Mouse (Mus musculus) midbrain, embryonic 14.5 days (tissue): Measurements from ENCODE around the gene Arid1b. TPM values are rescaled to one million over a fixed set of nuclear protein-coding genes. Genes with fewer than 3 reads are reported as not detected.

Experiments used
- ATAC-seq: fragments of 200-750 bp; cut with Nextera tagmentation; 2 replicates; pipeline ENCODE4 v1.8.0; 2017; ENCODE audit warnings: moderate number of reproducible peaks, moderate library complexity; ENCODE audit not compliant: low FRiP score, low TSS enrichment
- DNase-seq: peaks from one replicate; pipeline ENCODE4 v3.0.0-alpha.2; 2015
- H3K27ac ChIP-seq: fragments of 300-500 bp; sonication (generic); replicated peaks from 2 replicates; pipeline ENCODE4 v1.5.1; 2014; ENCODE audit warnings: mild to moderate bottlenecking, low read depth, low read length, moderate library complexity
- H3K27me3 ChIP-seq: fragments of 300-500 bp; sonication (generic); 2 replicates; pipeline ENCODE4 v1.6.1; 2014; ENCODE audit warnings: low read length, control low read depth, mixed read lengths; ENCODE audit not compliant: control insufficient read depth, insufficient read depth
- H3K36me3 ChIP-seq: fragments of 300-500 bp; sonication (generic); 2 replicates; pipeline ENCODE4 v1.6.1; 2014; ENCODE audit warnings: low read length, control low read depth; ENCODE audit not compliant: control insufficient read depth, insufficient read depth
- H3K4me1 ChIP-seq: fragments of 300-500 bp; sonication (generic); 2 replicates; pipeline ENCODE4 v1.6.1; 2014; ENCODE audit warnings: mild to moderate bottlenecking, antibody characterized with exemption, low read length, control low read depth; ENCODE audit not compliant: control insufficient read depth, insufficient read depth
- H3K4me2 ChIP-seq: fragments of 300-500 bp; sonication (generic); 2 replicates; pipeline ENCODE4 v1.6.1; 2014; ENCODE audit warnings: mild to moderate bottlenecking, low read length, moderate library complexity
- H3K4me3 ChIP-seq: fragments of 300-500 bp; sonication (generic); replicated peaks from 2 replicates; pipeline ENCODE4 v1.5.1; 2014; ENCODE audit warnings: low read depth, low read length
- H3K9ac ChIP-seq: fragments of 300-500 bp; sonication (generic); replicated peaks from 2 replicates; pipeline ENCODE4 v1.6.1; 2014; ENCODE audit warnings: mild to moderate bottlenecking, low read length, moderate library complexity
- H3K9me3 ChIP-seq: fragments of 300-500 bp; sonication (generic); 2 replicates; pipeline ENCODE4 v1.6.1; 2016; ENCODE audit warnings: low read length, control low read depth, mixed read lengths; ENCODE audit not compliant: control insufficient read depth
- WGBS: fragments of 180-500 bp; shearing (Covaris S2); extraction: QIAGEN DNeasy Blood & Tissue Kit; methylation state at CpG from one replicate; pipeline ENCODE4 v1.1.7; 2014; 5-methylcytosine and 5-hydroxymethylcytosine counted together
- polyA plus RNA-seq: library from polyadenylated mRNA; unstranded; fragments of >200 nt; fragmentation: Nextera tagmentation; extraction: Ambion mirVana; gene quantifications from 2 replicates; pipeline ENCODE4 v1.2.1, GENCODE M21; 2014

Gene Arid1b
- polyA plus RNA-seq, 1 experiment from 2014 or later, result 23.8 TPM

GRCm38 (mm10) chr17:5060515-5061084 is 66.5 kb downstream of the Arid1b start:
- no peaks in the 10 kb centered on the region for H3K9me3 ChIP-seq
- ATAC-seq, result no peak

DNA sequence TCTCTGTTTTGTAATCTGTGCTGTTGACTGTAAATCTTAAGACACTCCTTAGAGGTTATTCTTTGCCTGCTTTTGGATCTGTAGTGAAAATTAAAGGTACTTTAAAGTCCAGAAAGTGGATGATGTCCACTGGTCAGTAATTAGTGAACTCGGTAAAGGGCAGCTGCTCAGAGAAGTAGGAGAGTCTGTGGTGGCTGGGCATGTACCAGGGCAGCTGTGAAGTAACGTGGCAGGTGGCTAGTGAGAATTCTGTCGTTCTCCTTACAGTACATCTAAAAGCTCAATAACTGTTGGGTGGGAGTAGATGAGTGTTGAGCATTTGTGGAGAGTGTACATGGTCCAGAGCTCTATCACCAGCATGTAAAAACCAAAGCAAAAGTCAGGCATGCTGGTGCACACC is 67.1 kb downstream of the Arid1b start:
- WGBS, result 88% methylated on average over 3 of the region's 3 CpGs
- Histone ChIP-seq H3K4me3 (no peak overlapping the region), H3K9me3 (no peaks in the 10 kb centered on the region), H3K27ac (no peak overlapping the region), H3K4me1 (peaks cover 36% of the 10 kb centered on the region), H3K27me3 (no peaks in the 10 kb centered on the region), H3K36me3 (no peaks in the 10 kb centered on the region), H3K4me2 (no peak overlapping the region), H3K9ac (no peak overlapping the region)
- no peak for ATAC-seq
- no peak for DNase-seq

More at GRCm38 (mm10) chr17:5060515-5061084, 66.5 kb downstream of the Arid1b start:
- Histone ChIP-seq H3K9ac (no peak overlapping the region), H3K4me3 (no peak overlapping the region), H3K4me2 (no peak overlapping the region), H3K4me1 (peaks cover 36% of the 10 kb centered on the region), H3K36me3 (no peaks in the 10 kb centered on the region), H3K27me3 (no peaks in the 10 kb centered on the region), H3K27ac (no peak overlapping the region)
- WGBS, result 50% methylated on average over 5 of the region's 5 CpGs
- no peak for DNase-seq

DNA sequence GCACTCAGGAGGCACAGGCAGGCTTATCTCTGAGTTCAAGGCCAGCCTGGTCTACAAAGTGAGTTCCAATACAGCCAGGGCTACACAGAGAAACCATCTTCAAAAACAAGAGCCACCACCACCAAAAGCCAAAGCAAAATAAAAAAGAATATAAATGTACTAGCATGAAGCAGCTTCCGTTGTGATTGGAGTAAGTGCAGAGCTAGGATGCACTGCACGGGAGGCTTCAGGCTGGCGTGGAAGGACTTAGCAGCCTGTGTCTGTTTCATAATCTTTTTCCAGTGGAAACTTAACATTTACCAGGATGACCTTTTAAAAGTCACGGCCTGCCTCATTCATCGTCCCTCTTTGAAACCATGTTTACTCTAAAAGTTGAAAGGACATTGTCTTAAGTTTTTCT is 67.5 kb downstream of the Arid1b start:
- H3K4me1 ChIP-seq, result peaks cover 33% of the 10 kb centered on the region
- no peak for ATAC-seq
- no peaks in the 10 kb centered on the region for H3K27me3 ChIP-seq
- no peaks in the 10 kb centered on the region for H3K9me3 ChIP-seq
- WGBS, result 82% methylated on average over 5 of the region's 5 CpGs
- H3K36me3 ChIP-seq, result no peaks in the 10 kb centered on the region
- H3K4me2 ChIP-seq, result no peak overlapping the region
- DNase-seq, result no peak
- H3K27ac ChIP-seq, result no peak overlapping the region
- H3K9ac ChIP-seq, result no peak overlapping the region
- no peak overlapping the region for H3K4me3 ChIP-seq

DNA sequence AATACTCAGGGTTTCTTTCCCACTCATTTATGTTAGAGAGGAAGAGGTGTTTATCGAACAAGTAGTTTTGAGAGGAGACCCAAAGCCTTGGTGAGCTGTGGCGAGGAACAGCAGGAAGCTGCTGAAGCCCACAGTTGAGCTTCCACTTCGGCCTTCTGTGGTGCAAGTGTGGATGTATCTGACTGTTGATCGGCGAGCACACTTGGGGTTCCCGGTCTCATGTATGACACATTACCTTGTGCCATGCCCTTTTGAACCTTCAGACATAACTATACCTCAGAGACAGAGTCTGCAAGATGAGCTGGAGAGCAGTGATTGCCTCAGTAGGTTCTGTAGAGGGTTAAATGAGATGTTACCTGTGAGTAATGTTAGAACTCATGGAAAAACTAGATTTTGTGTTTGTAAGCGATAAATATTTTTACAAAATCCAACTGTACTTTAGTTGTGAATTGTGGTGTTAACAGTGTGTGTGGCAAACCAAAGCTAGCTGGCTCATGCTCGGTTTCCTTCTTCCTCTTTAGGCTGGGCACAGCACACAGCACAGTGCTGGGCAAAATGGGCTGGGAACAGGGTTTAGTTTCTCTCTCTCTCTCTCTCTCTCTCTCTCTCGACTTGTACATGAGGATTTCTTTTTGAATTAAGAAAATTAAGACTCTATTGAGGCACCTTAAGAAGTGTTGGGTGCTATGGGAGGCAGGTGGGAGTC is 69.5 kb downstream of the Arid1b start:
- Histone ChIP-seq H3K36me3 (no peaks in the 10 kb centered on the region), H3K4me2 (no peak overlapping the region), H3K9me3 (no peaks in the 10 kb centered on the region), H3K27ac (no peak overlapping the region), H3K4me3 (no peak overlapping the region), H3K4me1 (peaks cover 14% of the 10 kb centered on the region), H3K27me3 (no peaks in the 10 kb centered on the region), H3K9ac (no peak overlapping the region)
- DNase-seq (no peak), ATAC-seq (no peak)
- WGBS, result 90% methylated on average over 9 of the region's 9 CpGs

GRCm38 (mm10) chr17:5064777-5065176 is 70.6 kb downstream of the Arid1b start:
- Histone ChIP-seq H3K4me2 (no peak overlapping the region), H3K4me1 (peaks cover 2% of the 10 kb centered on the region; the same call in 1 of the 2 replicates), H3K9me3 (no peaks in the 10 kb centered on the region), H3K36me3 (no peaks in the 10 kb centered on the region), H3K9ac (no peak overlapping the region), H3K27ac (no peak overlapping the region), H3K27me3 (no peaks in the 10 kb centered on the region), H3K4me3 (no peak overlapping the region)
- 87% methylated on average over 6 of the region's 6 CpGs for WGBS
- no peak for DNase-seq
- ATAC-seq, result no peak

DNA sequence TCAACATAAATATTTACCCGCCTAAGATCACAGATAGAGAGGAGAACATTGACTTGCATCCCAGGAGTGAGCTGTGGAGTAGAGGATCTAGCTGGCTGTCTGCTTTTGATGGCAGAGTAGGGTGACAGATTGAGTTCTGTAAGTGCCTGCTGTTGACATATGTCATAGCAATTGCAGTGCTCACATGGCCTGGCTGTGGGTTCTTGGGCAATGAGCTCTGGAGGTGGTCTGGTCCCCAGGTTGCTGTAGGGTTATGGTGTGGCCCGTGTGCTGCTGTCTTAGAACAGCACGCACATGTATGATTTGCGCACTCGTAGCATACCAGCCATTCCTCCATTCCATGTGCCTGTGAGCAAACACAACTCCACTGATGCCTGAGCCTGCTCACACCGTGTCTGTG is 71.1 kb downstream of the Arid1b start:
- no peaks in the 10 kb centered on the region for H3K36me3 ChIP-seq
- 90% methylated on average over 6 of the region's 6 CpGs for WGBS
- ATAC-seq, result no peak
- no peak overlapping the region for H3K9ac ChIP-seq
- DNase-seq, result no peak
- H3K27me3 ChIP-seq, result no peaks in the 10 kb centered on the region
- H3K4me2 ChIP-seq, result no peak overlapping the region
- no peaks in the 10 kb centered on the region for H3K9me3 ChIP-seq
- no peak overlapping the region for H3K4me3 ChIP-seq
- H3K27ac ChIP-seq, result no peak overlapping the region
- peaks cover 4% of the 10 kb centered on the region; the same call in 1 of the 2 replicates for H3K4me1 ChIP-seq

DNA sequence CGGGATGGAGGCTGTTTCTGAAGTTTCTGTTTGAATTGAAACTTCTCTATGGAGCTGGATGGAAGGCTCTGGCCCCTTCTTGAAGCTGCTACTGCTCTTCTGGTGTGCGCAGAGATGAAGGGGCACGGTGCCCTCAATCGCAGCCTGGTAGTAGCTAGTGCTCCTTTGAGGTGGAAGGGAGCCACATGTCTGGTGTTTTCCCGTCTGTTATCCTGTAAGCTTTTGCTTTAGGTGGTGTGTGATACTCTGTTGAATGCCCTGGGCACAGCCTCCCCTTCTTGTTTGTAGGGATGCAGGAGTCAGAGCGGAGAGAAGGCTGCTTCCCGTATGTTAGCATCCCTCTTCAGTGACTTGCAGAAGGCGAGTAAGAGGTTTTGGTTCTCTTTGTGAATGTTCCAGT is 72.7 kb downstream of the Arid1b start:
- ATAC-seq (no peak), DNase-seq (no peak)
- H3K4me2 ChIP-seq, result no peak overlapping the region
- no peak overlapping the region for H3K4me3 ChIP-seq
- no peak overlapping the region for H3K27ac ChIP-seq
- H3K27me3 ChIP-seq, result no peaks in the 10 kb centered on the region
- H3K4me1 ChIP-seq, result peaks cover 6% of the 10 kb centered on the region; the same call in 1 of the 2 replicates
- no peaks in the 10 kb centered on the region for H3K36me3 ChIP-seq
- H3K9ac ChIP-seq, result no peak overlapping the region
- 77% methylated on average over 8 of the region's 8 CpGs for WGBS
- no peaks in the 10 kb centered on the region for H3K9me3 ChIP-seq

DNA sequence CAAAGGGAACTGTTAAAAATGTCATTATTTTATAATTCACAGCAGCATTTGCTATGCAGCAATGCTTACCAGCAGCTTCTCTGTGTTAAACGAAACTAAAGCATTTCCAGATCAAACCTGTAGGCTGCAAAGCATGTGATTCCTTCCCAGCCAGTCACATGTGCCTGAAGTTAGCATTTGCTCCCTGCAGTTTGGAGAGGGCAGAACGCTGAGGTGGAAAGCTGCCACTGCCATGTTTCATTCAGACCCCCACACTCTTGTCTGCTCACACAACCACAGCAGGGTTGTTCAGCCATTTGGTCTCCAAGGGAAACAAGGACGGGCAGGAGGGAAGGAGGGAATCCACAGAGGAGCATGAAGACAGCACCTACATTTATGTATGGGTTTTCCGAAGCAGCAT is 73.1 kb downstream of the Arid1b start:
- Histone ChIP-seq H3K4me2 (no peak overlapping the region), H3K4me3 (no peak overlapping the region), H3K9me3 (no peaks in the 10 kb centered on the region), H3K27ac (no peak overlapping the region), H3K9ac (no peak overlapping the region), H3K4me1 (peaks cover 6% of the 10 kb centered on the region; the same call in 1 of the 2 replicates), H3K27me3 (no peaks in the 10 kb centered on the region), H3K36me3 (no peaks in the 10 kb centered on the region)
- DNase-seq (no peak), ATAC-seq (no peak)
- 42% methylated on average over 4 of the region's 4 CpGs for WGBS

GRCm38 (mm10) chr17:5070399-5070798 is 76.3 kb downstream of the Arid1b start:
- no peaks in the 10 kb centered on the region for H3K9me3 ChIP-seq
- H3K4me3 ChIP-seq, result no peak overlapping the region
- no peak overlapping the region for H3K9ac ChIP-seq
- H3K4me2 ChIP-seq, result no peak overlapping the region
- no peaks in the 10 kb centered on the region for H3K36me3 ChIP-seq
- 83% methylated on average over 3 of the region's 3 CpGs for WGBS
- H3K4me1 ChIP-seq, result peaks cover 6% of the 10 kb centered on the region; the same call in 1 of the 2 replicates
- ATAC-seq (no peak), DNase-seq (no peak)
- no peaks in the 10 kb centered on the region for H3K27me3 ChIP-seq
- H3K27ac ChIP-seq, result no peak overlapping the region
